ENCODE assay signal across 1 mouse cellular context in genomic region chr7:66839463-66840007, GRCm38 (mm10).
A peak's percentile ranks its signal among the peaks of the same experiment; 100 is the strongest.
TF ChIP-seq lines count a peak whose summit lies in the region.

Gene Adamts17, plus strand, starts transcription at chr7:66839735.

TF ChIP-seq in CH12.LX, 34 proteins besides CTCF, POLR2A, EP300 and RAD21 (continued from another document):
- no peak for TF ChIP-seq RCOR1 (conservative IDR thresholded peaks at IDR 0.05; ENCODE audit: low read depth, low read length)
- peak; percentile 92 for TF ChIP-seq MXI1 (IDR thresholded peaks at IDR 0.05; ENCODE audit: low read depth, low read length)
- 0 out of 2 replicates have a peak, but pooled peaks have one; percentile 16 for TF ChIP-seq BHLHE40 (IDR thresholded peaks at IDR 0.05; ENCODE audit: low read depth, low read length)
- 0 out of 2 replicates have a peak, but pooled peaks have one; percentile 33 for TF ChIP-seq CHD2 (IDR thresholded peaks at IDR 0.05; ENCODE audit: low read length)
- peak; percentile 98 for TF ChIP-seq MYC (IDR thresholded peaks at IDR 0.05; ENCODE audit: low read depth, low read length)
- TF ChIP-seq ZC3H11A (IDR thresholded peaks at IDR 0.05; ENCODE audit: low read depth, low read length) = no peak
- peak; percentile 70; the same call in 1 of the 2 replicates for TF ChIP-seq SIN3A (IDR thresholded peaks at IDR 0.05; ENCODE audit: low read length)
- TF ChIP-seq MAX (IDR thresholded peaks at IDR 0.05; ENCODE audit: low read length) = peak; percentile 98
- TF ChIP-seq SMC3 (IDR thresholded peaks at IDR 0.05; ENCODE audit: low read depth, low read length) = peak; percentile 82
- 0 out of 2 replicates have a peak, but pooled peaks have one; percentile 9 for TF ChIP-seq NRF1 (IDR thresholded peaks at IDR 0.05; ENCODE audit: low read depth, low read length)
